Mouse (Mus musculus) erythroblast, embryonic 14.5 days (primary cell): ENCODE measurements around the gene Olfr153.
"Not testable (repeated sequence)": the region's sequence is repeated elsewhere in the genome, so short reads cannot be mapped to it uniquely, and the experiment has no call there.

Experiments
- GATA1 ChIP-seq: IDR thresholded peaks from 2 replicates; pipeline ENCODE4 v1.6.1; 2012; ENCODE audit warnings: low read length, inconsistent platforms, mixed read lengths
- TAL1 ChIP-seq: IDR thresholded peaks from 3 replicates; pipeline ENCODE4 v1.6.1; 2012; ENCODE audit warnings: low read length, inconsistent platforms, mixed read lengths

- TF ChIP-seq TAL1, GATA1: not testable (repeated sequence)
Observed at GRCm38 (mm10) chr2:87573602-87574001, 42.0 kb downstream of the Olfr153 start, which contains the start of gene Olfr1129.
